Mouse (Mus musculus): ENCODE measurements around the gene Defb45. TPM values are rescaled to one million over a fixed set of nuclear protein-coding genes. Genes with fewer than 3 reads are reported as not detected.
A peak's percentile ranks its signal among the peaks of the same experiment; 100 is the strongest.

Gene Defb45
- total RNA-seq, 2 experiments from 2014 or later, result not detected

- peak; percentile 8 for DNase-seq
Observed at GRCm38 (mm10) chr2:152612193-152612592, 13.0 kb upstream of the Defb45 start.

DNA sequence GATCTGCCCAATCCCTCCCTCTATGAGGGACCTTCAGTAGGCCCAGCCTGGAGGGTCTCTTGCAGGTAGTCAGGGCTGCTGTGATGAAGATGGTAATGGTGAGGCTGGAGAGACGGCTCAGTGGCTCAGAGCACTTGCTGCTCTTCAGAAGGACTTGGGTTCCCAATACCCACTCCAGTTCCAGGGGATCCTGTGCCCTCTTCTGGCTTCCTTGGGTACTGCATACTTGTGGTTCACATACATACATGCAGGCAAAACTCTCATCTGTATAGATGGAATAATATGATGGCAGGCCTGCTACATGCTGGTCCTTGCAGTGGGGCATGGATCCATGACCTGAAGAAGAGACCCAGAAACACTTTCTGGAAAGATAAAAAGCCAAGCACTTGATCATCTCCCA, 9.5 kb upstream of the Defb45 start:
- DNase-seq, result no peak
- intact Hi-C loops (cut with DNase I), result no loop called here

More at GRCm38 (mm10) chr2:152612193-152612592, 13.0 kb upstream of the Defb45 start:
- intact Hi-C loops (cut with DNase I), result loop anchor here (10.0 kb wide), 1 partner anchor 223 kb away; the partner anchor contains the start of gene Bcl2l1

DNA sequence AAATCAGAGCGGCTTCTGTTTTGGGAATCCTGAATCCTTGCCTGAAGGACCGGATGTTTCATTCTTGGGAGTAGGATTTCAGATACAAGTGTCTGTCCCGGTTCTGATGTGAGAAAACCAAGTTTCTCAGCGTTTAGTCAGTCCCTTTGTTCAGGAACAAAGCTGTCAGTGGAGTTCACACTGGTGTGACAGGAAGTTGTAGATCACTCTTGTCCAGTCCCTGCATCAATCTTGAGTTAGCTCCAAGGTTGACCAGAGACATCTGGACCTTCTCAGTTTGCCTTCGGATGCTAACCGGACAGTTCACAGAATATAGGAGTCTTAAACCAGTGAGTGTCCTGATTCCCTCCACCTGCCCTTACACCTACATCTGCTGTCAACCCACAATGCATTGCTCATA, 8.5 kb upstream of the Defb45 start:
- intact Hi-C loops (cut with DNase I), result no loop called here
- no peak for DNase-seq

DNA sequence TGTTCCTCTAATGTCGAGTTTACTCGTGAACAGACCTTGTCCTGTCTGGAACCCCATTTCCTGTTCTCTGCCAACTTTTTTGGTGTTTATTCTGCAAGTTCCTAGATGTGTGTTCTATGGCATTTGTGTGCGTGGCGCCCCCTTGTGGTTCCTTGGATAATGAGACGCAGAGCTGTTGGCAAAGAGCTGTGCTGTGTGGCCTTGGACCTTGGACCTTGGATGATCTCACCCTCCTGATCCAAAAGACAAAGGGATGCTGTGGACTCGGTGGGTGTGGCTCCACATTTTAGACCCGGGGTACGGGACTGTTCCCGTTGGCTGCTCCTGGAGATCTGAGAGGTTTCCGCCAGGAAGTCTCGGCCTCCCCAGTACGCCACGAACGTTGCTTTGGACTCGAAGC, 4.9 kb upstream of the Defb45 start, which contains the start of gene Defb36:
Gene Defb36, plus strand, starts transcription at position 271 of the 400 bp plus-strand sequence.
- DNase-seq, result peak; percentile 24
- intact Hi-C loops (cut with DNase I), result no loop called here

DNA sequence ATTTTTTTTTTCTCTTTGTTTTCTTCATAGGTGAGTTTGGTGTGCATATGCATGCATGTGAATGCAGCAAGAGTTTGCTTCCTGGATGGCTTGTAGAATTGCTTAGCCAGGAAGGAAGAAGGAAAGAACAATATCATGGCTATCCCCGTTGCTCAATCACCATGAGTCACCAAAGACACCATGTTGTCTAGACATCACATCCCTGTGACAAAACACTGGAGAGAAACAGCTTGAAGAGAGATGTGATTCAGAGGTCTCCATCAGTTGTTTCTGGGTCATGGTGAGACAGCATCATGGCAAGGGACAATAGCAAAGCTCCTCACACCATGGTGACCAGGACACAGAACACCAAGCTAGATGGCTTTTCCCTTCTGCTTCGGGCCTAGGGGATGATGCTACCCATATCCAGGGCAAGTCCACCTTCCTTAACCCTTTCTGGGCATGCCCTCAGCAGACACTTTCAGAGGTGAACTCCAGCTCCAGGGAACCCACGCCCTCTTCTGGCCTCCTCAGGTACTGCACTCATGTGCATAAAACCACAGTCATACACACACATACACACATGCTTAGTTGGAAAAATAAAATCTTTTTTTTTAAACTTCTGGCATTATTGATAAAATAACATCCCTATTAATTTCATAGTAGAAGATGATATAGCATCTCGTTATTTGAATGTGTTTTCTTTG, 2.2 kb upstream of the Defb45 start:
- DNase-seq, result no peak
- intact Hi-C loops (cut with DNase I), result no loop called here

DNA sequence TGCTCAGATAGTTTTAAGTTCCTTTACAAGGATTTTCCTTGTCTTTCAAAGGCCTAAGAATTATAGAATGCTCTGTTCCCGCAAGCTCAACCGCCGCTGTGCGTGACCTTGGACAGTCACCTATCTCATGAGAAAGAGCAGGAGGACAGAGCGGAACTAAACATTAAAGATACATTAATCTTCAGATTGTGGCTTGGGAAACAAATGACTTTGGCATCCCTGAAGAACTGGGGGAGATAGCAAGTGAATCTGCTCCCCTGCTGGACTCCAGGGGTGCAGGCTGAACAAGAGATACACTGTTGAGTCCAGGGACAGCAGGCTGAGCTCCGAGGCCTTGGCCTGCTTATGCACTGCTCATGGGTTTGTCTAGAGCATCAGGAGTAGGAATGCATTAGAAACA, 877 bp upstream of the Defb45 start:
- DNase-seq, result no peak
- intact Hi-C loops (cut with DNase I), result no loop called here

- DNase-seq, result no peak
- intact Hi-C loops (cut with DNase I), result no loop called here
Observed at GRCm38 (mm10) chr2:152589021-152589420, 10.2 kb downstream of the Defb45 start.

GRCm38 (mm10) chr2:152588450-152588849, 10.7 kb downstream of the Defb45 start:
- DNase-seq, result no peak
- intact Hi-C loops (cut with DNase I), result no loop called here

- peak; percentile 10 for DNase-seq
Observed at GRCm38 (mm10) chr2:152586926-152587560, 12.2 kb downstream of the Defb45 start.

DNA sequence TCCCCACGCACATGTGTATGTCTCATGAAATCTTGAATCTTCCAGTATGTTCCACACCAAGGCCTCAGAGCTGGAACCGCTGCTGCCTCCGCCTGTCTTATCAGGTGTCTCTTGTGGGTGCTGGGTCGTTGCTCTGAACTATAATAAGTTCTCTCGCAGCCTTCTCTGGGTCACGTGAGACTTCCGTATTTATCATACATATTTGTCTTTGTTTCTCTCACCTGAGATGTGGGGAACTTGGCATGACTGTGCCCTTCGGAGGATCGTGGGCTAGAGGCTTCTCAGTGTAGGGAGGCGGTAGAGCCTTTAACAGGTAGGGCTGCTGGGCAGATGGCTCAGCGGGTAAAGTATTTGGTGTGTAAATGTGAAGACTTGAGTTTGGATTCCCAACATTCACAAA, 18.6 kb downstream of the Defb45 start:
- intact Hi-C loops (cut with DNase I), result no loop called here
- DNase-seq, result no peak

More at GRCm38 (mm10) chr2:152586926-152587560, 12.2 kb downstream of the Defb45 start:
- intact Hi-C loops (cut with DNase I), result no loop called here

DNA sequence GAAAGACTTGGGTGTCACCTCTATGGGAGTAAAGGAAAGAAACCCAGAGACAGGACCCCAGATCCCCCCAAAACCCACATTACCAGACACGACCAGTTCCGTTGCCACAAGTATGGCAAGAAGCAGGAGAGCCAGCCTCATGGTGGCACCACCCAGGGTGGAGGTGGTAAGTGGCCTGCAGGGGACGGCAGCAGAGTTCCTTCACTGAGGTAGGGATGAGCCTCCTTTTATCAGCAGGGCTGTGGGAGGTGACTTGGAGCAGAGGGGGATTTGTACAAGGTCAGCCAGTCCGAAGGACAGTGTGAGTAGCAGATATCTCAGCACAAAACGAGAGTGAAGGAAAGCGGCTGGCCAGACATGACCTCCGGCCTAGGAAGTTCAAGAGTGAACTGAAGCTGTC, 19.1 kb downstream of the Defb45 start, which contains the start of gene Defb19:
Gene Defb19, minus strand, starts transcription at position 206 of the 400 bp plus-strand sequence.
- intact Hi-C loops (cut with DNase I), result no loop called here
- DNase-seq, result no peak

- intact Hi-C loops (cut with DNase I), result no loop called here
Observed at GRCm38 (mm10) chr2:152573484-152573883, 25.7 kb downstream of the Defb45 start.

DNA sequence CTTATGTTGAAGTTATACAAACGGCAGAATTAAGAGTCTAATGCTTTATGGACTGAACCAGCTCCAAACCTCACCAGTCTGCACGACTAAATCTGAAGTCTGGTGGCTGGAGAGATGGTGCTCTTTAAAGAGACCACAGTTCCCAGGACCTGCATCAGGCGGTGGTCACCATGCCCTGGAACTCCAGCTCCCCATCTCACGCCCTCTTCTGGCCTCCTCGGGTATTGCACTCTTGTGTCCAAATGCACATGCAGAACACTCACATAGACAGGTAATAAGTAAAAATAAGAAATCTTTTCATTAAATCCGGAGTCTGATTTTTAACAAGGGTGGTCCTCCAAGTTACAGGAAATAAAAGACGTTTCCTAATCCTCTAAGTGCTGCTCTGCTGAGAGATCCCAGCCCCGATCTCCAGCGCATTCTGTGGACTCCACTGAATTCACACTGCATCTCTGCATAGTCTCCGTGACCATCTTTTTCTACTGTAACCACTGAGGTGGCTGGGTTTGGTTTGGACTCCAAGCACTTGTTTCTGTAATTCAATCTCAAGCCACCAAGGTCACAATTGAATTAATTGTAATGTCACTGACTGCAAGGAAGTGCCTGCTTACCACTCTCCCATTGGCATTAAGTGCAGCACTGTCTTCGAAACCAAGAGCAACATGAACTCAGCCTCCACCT, 26.9 kb downstream of the Defb45 start, which contains the start of gene Defb21:
Gene Defb21, plus strand, starts transcription at position 631 of the 681 bp plus-strand sequence.
- peak; percentile 16 for DNase-seq
- intact Hi-C loops (cut with DNase I), result no loop called here

More at GRCm38 (mm10) chr2:152573484-152573883, 25.7 kb downstream of the Defb45 start:
- DNase-seq, result no peak

GRCm38 (mm10) chr2:152570313-152570712, 28.9 kb downstream of the Defb45 start:
- intact Hi-C loops (cut with DNase I), result no loop called here
- no peak for DNase-seq

- no peak for DNase-seq
- intact Hi-C loops (cut with DNase I), result no loop called here
Observed at GRCm38 (mm10) chr2:152569881-152570280, 29.3 kb downstream of the Defb45 start.

DNA sequence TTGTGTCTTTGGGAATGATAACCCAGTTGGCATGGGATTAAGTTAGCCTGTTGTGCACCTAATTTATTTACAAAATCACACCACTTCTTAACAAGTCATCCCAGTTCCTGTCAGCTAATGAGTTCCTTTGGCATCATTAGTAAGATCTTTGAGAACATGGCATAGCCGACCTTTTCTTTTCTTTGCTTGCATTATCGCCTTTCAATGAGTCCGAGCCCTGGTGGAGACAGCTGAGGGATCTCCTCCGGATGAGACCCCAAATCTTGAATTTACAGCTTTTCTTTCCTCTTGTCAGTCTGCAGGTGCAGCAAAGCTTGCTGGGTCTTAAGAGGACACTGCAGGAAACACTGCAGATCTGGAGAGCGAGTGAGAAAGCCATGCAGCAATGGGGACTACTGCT, 30.2 kb downstream of the Defb45 start, which contains the start of gene Gm17416:
Gene Gm17416, plus strand, starts transcription at position 301 of the 400 bp plus-strand sequence.
- intact Hi-C loops (cut with DNase I), result no loop called here
- DNase-seq, result no peak

DNA sequence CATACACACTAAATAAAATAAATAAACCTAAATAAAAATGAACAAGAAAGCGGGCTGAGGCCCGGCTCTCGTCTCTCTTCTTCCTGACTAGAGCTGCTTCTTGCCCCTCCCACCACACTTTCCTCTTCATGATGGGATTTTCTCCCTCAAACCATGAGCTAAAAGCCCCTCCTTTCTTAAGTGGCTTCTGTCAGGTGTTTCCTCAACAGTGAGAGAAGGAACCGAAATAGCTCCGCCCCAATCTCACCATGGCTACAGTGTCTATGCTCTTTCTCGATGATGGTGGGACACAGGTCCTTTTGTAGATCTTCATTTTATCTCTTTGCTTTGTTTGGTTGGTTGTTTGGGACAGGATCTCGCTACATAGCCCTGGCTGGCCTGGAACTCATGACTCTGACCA, 42.5 kb downstream of the Defb45 start:
- DNase-seq, result no peak
- intact Hi-C loops (cut with DNase I), result no loop called here

DNA sequence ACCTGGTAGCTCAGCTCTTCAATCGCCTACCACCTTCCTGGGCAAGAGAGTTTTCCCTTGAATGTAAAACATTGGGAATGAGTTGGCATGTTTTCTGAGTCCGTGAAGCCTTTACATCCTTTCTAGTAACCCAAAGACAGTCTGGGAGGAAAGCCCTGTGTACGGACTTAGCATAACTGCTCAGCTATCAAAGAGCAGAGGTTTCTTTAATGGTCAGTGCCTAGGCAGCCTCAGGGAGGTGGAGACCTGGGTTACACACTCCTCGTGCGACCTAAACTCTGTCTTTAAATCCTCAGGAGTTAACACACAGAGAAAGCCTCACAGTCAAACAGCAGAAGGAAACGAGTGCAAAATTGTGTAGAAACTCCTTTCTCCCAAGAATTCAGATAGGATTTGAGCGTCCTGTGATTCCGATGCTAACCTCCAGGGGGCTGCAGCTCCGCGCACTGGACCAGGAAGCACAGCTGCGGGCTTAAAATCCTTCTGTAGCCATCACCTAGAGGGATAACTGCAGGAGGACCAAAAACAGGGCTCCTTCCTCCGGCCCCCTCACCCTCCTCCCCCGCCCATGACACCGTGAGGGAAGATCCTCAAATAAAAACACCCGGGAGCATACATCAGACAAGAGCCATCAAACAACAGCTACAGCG, 45.3 kb downstream of the Defb45 start:
- intact Hi-C loops (cut with DNase I), result no loop called here
- DNase-seq, result peak; percentile 59

GRCm38 (mm10) chr2:152548124-152548523, 51.1 kb downstream of the Defb45 start:
- no peak for DNase-seq
- intact Hi-C loops (cut with DNase I), result no loop called here

DNA sequence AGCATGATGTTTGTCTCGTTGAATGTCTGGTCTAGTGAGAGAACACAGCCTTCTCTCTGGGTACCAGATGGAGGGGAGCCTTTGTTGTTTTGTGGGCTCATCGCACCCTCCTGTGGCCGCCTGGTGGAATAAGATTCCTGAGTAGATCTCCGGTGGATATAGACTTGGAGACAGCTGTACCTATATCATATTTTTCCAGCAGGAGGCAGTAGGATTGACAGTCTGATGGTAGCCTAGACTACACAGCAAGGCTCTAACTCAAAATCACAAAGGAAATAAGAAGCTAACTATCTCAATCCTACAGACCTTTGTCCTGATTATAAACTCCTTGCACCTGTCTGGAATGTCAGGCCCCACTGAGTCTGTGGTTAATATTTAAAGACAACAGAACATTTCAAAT, 54.5 kb downstream of the Defb45 start:
- intact Hi-C loops (cut with DNase I), result loop anchor here (2.0 kb wide), 1 partner anchor 76 kb away; no protein-coding TSS in a partner anchor
- DNase-seq, result peak; percentile 64

DNA sequence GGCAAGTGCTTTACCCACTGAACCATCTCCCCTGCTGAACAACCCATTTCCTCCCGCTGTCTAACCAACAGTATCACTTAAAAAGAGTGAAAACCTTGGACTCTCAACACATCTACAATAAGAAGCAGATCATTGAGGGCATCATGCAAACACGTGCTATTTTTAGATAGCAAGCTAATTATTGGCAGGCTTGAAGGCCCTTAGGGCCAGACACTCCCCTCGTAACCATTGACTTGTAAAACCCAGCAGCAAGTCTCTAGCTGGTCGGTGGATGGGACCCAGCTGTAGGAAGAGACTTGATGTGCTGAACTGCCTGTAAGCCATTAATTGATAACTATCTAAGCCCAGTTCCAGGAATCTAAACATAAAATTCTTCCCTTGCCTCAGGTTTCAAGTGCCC, 55.7 kb downstream of the Defb45 start:
- DNase-seq, result no peak
- intact Hi-C loops (cut with DNase I), result no loop called here
